Mouse (Mus musculus) intestine, embryonic 14.5 days (tissue): ENCODE data around the gene Mmp24. TPM values are rescaled to one million over a fixed set of nuclear protein-coding genes. Genes with fewer than 3 reads are reported as not detected.
"Not testable (repeated sequence)": the region's sequence is repeated elsewhere in the genome, so short reads cannot be mapped to it uniquely, and the experiment has no call there.

ENCODE experiments used
- ATAC-seq: fragments of 200-750 bp; cut with Nextera tagmentation; replicated peaks from 2 replicates; pipeline ENCODE4 v1.8.0; 2017; ENCODE audit warnings: low read depth, moderate number of reproducible peaks, moderate TSS enrichment, moderate library complexity; ENCODE audit not compliant: low FRiP score, low TSS enrichment
- DNase-seq: peaks from one replicate; pipeline ENCODE4 v3.0.0-alpha.2; 2018; ENCODE audit warnings: low spot score
- H3K27ac ChIP-seq: fragments of 300-500 bp; sonication (generic); 2 replicates; pipeline ENCODE4 v1.5.1; 2014; ENCODE audit warnings: low read depth, mild to moderate bottlenecking, control low read depth
- H3K27me3 ChIP-seq: fragments of 300-500 bp; sonication (generic); replicated peaks from 2 replicates; pipeline ENCODE4 v1.6.1; 2014; ENCODE audit warnings: low read length, control low read depth; ENCODE audit not compliant: control insufficient read depth, insufficient read depth
- H3K36me3 ChIP-seq: fragments of 300-500 bp; sonication (generic); 2 replicates; pipeline ENCODE4 v1.6.1; 2014; ENCODE audit warnings: low read length, control low read depth; ENCODE audit not compliant: control insufficient read depth, insufficient read depth
- H3K4me1 ChIP-seq: fragments of 300-500 bp; sonication (generic); replicated peaks from 2 replicates; pipeline ENCODE4 v1.6.1; 2014; ENCODE audit warnings: low read length, control low read depth, mixed read lengths; ENCODE audit not compliant: control insufficient read depth, insufficient read depth
- H3K4me2 ChIP-seq: fragments of 300-500 bp; sonication (generic); 2 replicates; pipeline ENCODE4 v1.6.1; 2014; ENCODE audit warnings: low read length
- H3K4me3 ChIP-seq: fragments of 300-500 bp; sonication (generic); 2 replicates; pipeline ENCODE4 v1.5.1; 2014; ENCODE audit warnings: low read depth, low read length, control low read depth, mixed read lengths
- H3K9ac ChIP-seq: fragments of 300-500 bp; sonication (generic); 2 replicates; pipeline ENCODE4 v1.6.1; 2014; ENCODE audit warnings: mild to moderate bottlenecking, low read length
- H3K9me3 ChIP-seq: fragments of 300-500 bp; sonication (generic); 2 replicates; pipeline ENCODE4 v1.6.1; 2016; ENCODE audit warnings: low read length, control low read depth; ENCODE audit not compliant: control insufficient read depth
- WGBS: fragments of 180-500 bp; shearing (Covaris S2); extraction: QIAGEN DNeasy Blood & Tissue Kit; methylation state at CpG from one replicate; pipeline ENCODE4 v1.1.7; 2014; 5-methylcytosine and 5-hydroxymethylcytosine counted together
- polyA plus RNA-seq: library from polyadenylated mRNA; unstranded; fragments of >200 nt; fragmentation: Nextera tagmentation; extraction: Ambion mirVana; gene quantifications from 2 replicates; pipeline ENCODE4 v1.2.1, GENCODE M21; 2014

Gene Mmp24
- polyA plus RNA-seq = 0.28 and 0.55 TPM in 2 replicates

GRCm38 (mm10) chr2:155774927-155775684 lies at the start of gene Mmp24:
Gene Mmp24 (plus strand): TSS chr2:155775342.
- no peak within 1 kb of the TSS for H3K9ac ChIP-seq
- peak; percentile 70; the same call in 1 of the 2 replicates for ATAC-seq

GRCm38 (mm10) chr2:155726302-155726701 lies 48.8 kb upstream of the Mmp24 start:
- 75% methylated on average over 7 of the region's 7 CpGs for WGBS
- 0 out of 2 replicates have a peak, but pooled peaks cover 3% of the 10 kb centered on the region for H3K36me3 ChIP-seq
- H3K4me1 ChIP-seq = no peaks in the 10 kb centered on the region; the same call in 1 of the 2 replicates
- ATAC-seq = no peak
- H3K27me3 ChIP-seq = no peaks in the 10 kb centered on the region
- no peak overlapping the region for H3K9ac ChIP-seq
- H3K27ac ChIP-seq = no peak overlapping the region
- no peak overlapping the region for H3K4me3 ChIP-seq
- no peak for DNase-seq
- no peak overlapping the region for H3K4me2 ChIP-seq
- no peaks in the 10 kb centered on the region for H3K9me3 ChIP-seq

More at GRCm38 (mm10) chr2:155774927-155775684, at the start of gene Mmp24:
- 3% methylated on average over 68 of the region's 100 CpGs for WGBS
- no peak for DNase-seq
- Histone ChIP-seq H3K4me2 (peak within 1 kb of the TSS; percentile 80), H3K27ac (no peak within 1 kb of the TSS), H3K4me3 (peak within 1 kb of the TSS; percentile 50), H3K9me3 (no peaks in the 10 kb centered on the region), H3K36me3 (no peaks in the 10 kb centered on the region), H3K27me3 (peaks cover 60% of the 10 kb centered on the region), H3K4me1 (peaks cover 8% of the 10 kb centered on the region; the same call in 1 of the 2 replicates)

- no peaks in the 10 kb centered on the region; the same call in 1 of the 2 replicates for H3K4me1 ChIP-seq
- peak overlapping the region; percentile 96; the same call in 1 of the 2 replicates for H3K4me2 ChIP-seq
- no peak for ATAC-seq
- H3K9ac ChIP-seq = no peak overlapping the region
- no peak overlapping the region for H3K27ac ChIP-seq
- WGBS = 62% methylated on average over 7 of the region's 7 CpGs
- no peaks in the 10 kb centered on the region for H3K9me3 ChIP-seq
- H3K36me3 ChIP-seq = no peaks in the 10 kb centered on the region
- H3K4me3 ChIP-seq = no peak overlapping the region
- no peaks in the 10 kb centered on the region for H3K27me3 ChIP-seq
- DNase-seq = no peak
Measured at GRCm38 (mm10) chr2:155727764-155728395, 47.3 kb upstream of the Mmp24 start.

GRCm38 (mm10) chr2:155728742-155729141 lies 46.4 kb upstream of the Mmp24 start:
- Histone ChIP-seq H3K27ac (no peak overlapping the region), H3K36me3 (no peaks in the 10 kb centered on the region), H3K27me3 (no peaks in the 10 kb centered on the region), H3K4me3 (peak overlapping the region; percentile 65), H3K9ac (peak overlapping the region; percentile 58), H3K4me2 (peak overlapping the region; percentile 96), H3K4me1 (no peaks in the 10 kb centered on the region; the same call in 1 of the 2 replicates), H3K9me3 (no peaks in the 10 kb centered on the region)
- ATAC-seq (no peak; the same call in 1 of the 2 replicates), DNase-seq (no peak)
- WGBS = 4% methylated on average over 15 of the region's 15 CpGs

GRCm38 (mm10) chr2:155729158-155729645 lies 45.9 kb upstream of the Mmp24 start, which contains the start of gene Edem2:
Gene Edem2 (minus strand): TSS chr2:155729475.
- no peaks in the 10 kb centered on the region for H3K36me3 ChIP-seq
- under 1% methylated on average over 29 of the region's 33 CpGs for WGBS
- DNase-seq (peak; percentile 91), ATAC-seq (peak; percentile 89)
- H3K9me3 ChIP-seq = no peaks in the 10 kb centered on the region
- no peak within 1 kb of the TSS for H3K27ac ChIP-seq
- peak within 1 kb of the TSS; percentile 96 for H3K4me2 ChIP-seq
- no peaks in the 10 kb centered on the region; the same call in 1 of the 2 replicates for H3K4me1 ChIP-seq
- H3K27me3 ChIP-seq = no peaks in the 10 kb centered on the region
- peak within 1 kb of the TSS; percentile 65 for H3K4me3 ChIP-seq
- peak within 1 kb of the TSS; percentile 58 for H3K9ac ChIP-seq

GRCm38 (mm10) chr2:155735080-155735479 lies 40.1 kb upstream of the Mmp24 start:
- Histone ChIP-seq H3K27me3 (no peaks in the 10 kb centered on the region), H3K4me3 (no peak overlapping the region), H3K4me1 (no peaks in the 10 kb centered on the region), H3K9me3 (no peaks in the 10 kb centered on the region), H3K27ac (no peak overlapping the region), H3K36me3 (no peaks in the 10 kb centered on the region), H3K9ac (no peak overlapping the region), H3K4me2 (no peak overlapping the region)
- WGBS = 63% methylated on average over 5 of the region's 5 CpGs
- DNase-seq = no peak
- ATAC-seq = no peak

GRCm38 (mm10) chr2:155735766-155736165 lies 39.4 kb upstream of the Mmp24 start, which contains the start of gene Gm17581:
Gene Gm17581 (minus strand): TSS chr2:155735866.
- not testable (repeated sequence) for ATAC-seq

GRCm38 (mm10) chr2:155736936-155737335 lies 38.2 kb upstream of the Mmp24 start:
- H3K4me2 ChIP-seq = no peak overlapping the region
- no peak for ATAC-seq
- H3K4me3 ChIP-seq = no peak overlapping the region
- H3K36me3 ChIP-seq = no peaks in the 10 kb centered on the region
- no peaks in the 10 kb centered on the region for H3K4me1 ChIP-seq
- DNase-seq = no peak
- WGBS = 75% methylated on average over 6 of the region's 6 CpGs
- no peaks in the 10 kb centered on the region for H3K9me3 ChIP-seq
- H3K27me3 ChIP-seq = no peaks in the 10 kb centered on the region
- H3K27ac ChIP-seq = no peak overlapping the region
- no peak overlapping the region for H3K9ac ChIP-seq

More at GRCm38 (mm10) chr2:155735766-155736165, 39.4 kb upstream of the Mmp24 start, which contains the start of gene Gm17581:
- H3K9me3 ChIP-seq, DNase-seq, H3K27ac ChIP-seq, H3K36me3 ChIP-seq, H3K27me3 ChIP-seq, H3K9ac ChIP-seq, H3K4me3 ChIP-seq, H3K4me2 ChIP-seq, H3K4me1 ChIP-seq: not testable (repeated sequence)
- WGBS = 83% methylated on average over 5 of the region's 5 CpGs
